Mouse (Mus musculus): ENCODE data around the gene Plekhg2. TPM values are rescaled to one million over a fixed set of nuclear protein-coding genes. Genes with fewer than 3 reads are reported as not detected.
A peak's percentile ranks its signal among the peaks of the same experiment; 100 is the strongest.

Gene Plekhg2
- polyA plus RNA-seq, 1 experiment from 2014 or later = 70.7 TPM

DNA sequence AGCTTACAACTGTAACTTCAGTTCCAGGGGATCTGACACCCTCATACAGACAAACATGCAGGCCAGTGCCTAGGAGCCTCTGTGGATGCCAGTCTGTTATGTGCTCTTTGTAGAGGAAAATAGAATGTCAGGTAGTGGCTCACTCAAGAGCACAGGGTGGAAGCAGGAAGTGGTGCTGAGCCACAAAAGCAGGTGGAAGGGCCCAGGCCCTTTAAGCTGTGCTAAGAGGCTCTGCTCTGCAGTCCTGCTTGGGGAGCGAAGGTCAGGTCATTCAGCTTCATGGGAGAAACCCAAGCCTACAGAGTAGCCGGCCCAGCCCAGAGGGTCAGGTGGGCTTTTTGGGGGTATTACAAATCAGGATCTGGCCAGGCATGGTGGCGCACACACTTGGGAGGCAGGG is 17.2 kb downstream of the Plekhg2 start:
- WGBS = 89% methylated on average over 3 of the region's 3 CpGs
- H3K9ac ChIP-seq (replicated peaks; ENCODE audit: low read depth, low read length) = no peak overlapping the region
- H3K27me3 ChIP-seq (ENCODE audit: control insufficient read depth, insufficient read depth, low read length) = no peaks in the 10 kb centered on the region
- H3K27ac ChIP-seq (ENCODE audit: low read length) = peak overlapping the region; percentile 10; the same call in 1 of the 2 replicates
- H3K9me3 ChIP-seq (ENCODE audit: control insufficient read depth, low read depth, low read length) = no peaks in the 10 kb centered on the region
- H3K36me3 ChIP-seq (ENCODE audit: control insufficient read depth, insufficient read depth, low read length) = peaks cover 42% of the 10 kb centered on the region
- H3K4me2 ChIP-seq (replicated peaks; ENCODE audit: low read depth, low read length) = no peak overlapping the region
- no peak overlapping the region for H3K4me3 ChIP-seq (ENCODE audit: low read depth, low read length)
- ATAC-seq (ENCODE audit: insufficient number of reproducible peaks, insufficient read depth, low FRiP score, low read depth) = no peak
- H3K4me1 ChIP-seq (ENCODE audit: control insufficient read depth, insufficient read depth, low read length) = peaks cover 32% of the 10 kb centered on the region

DNA sequence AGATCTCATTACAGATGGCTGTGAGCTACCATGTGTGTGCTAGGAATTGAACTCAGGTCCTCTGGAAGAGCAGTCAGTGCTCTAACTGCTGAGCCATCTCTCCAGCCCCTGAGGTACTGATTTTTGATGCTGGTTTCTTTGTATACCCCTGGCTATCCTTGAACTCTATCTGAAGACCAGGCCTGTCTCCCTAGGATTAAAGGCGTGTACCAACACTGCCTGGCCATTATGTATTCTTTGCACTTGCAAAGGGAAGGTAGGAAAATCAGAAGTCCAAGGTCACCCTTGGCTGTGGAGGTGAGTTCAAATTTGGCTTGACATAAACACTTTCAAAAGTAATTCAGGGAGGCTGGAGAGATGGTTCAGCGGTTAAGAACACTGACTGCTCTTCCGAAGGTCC is 17.8 kb downstream of the Plekhg2 start:
- Histone ChIP-seq H3K27me3 (ENCODE audit: control insufficient read depth, insufficient read depth, low read length) (no peaks in the 10 kb centered on the region), H3K4me2 (replicated peaks; ENCODE audit: low read depth, low read length) (no peak overlapping the region), H3K4me3 (ENCODE audit: low read depth, low read length) (no peak overlapping the region), H3K36me3 (ENCODE audit: control insufficient read depth, insufficient read depth, low read length) (peaks cover 36% of the 10 kb centered on the region), H3K9ac (replicated peaks; ENCODE audit: low read depth, low read length) (no peak overlapping the region), H3K4me1 (ENCODE audit: control insufficient read depth, insufficient read depth, low read length) (peaks cover 37% of the 10 kb centered on the region), H3K27ac (ENCODE audit: low read length) (no peak overlapping the region), H3K9me3 (ENCODE audit: control insufficient read depth, low read depth, low read length) (no peaks in the 10 kb centered on the region)
- WGBS = 94% methylated on average over 3 of the region's 3 CpGs
- ATAC-seq (ENCODE audit: insufficient number of reproducible peaks, insufficient read depth, low FRiP score, low read depth) = no peak

DNA sequence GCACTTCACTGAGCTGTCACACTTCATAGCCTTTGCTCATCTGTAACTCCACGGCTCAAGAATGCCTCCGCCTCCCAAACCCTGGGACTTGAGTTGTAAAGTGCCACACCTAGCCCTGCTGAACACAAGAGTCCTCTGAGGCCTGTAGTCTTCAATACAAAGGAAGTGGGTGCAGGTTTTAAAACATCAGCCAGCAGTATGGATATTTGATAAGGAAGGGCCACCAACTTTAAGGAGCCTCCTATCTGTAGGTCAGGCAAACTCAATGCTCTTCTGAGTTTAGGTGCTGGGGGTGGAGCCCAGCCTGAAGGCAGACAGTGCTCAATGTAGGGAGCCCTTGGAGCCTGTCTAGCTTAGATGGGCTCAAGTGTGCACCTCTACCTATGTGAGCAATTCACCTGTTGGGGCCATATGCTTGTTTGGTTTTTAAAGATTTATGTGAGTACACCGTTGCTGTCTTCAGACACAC is 18.3 kb downstream of the Plekhg2 start:
- H3K4me3 ChIP-seq (ENCODE audit: low read depth, low read length) = no peak overlapping the region
- peaks cover 42% of the 10 kb centered on the region for H3K4me1 ChIP-seq (ENCODE audit: control insufficient read depth, insufficient read depth, low read length)
- no peaks in the 10 kb centered on the region for H3K27me3 ChIP-seq (ENCODE audit: control insufficient read depth, insufficient read depth, low read length)
- no peak overlapping the region for H3K27ac ChIP-seq (ENCODE audit: low read length)
- no peak overlapping the region for H3K9ac ChIP-seq (replicated peaks; ENCODE audit: low read depth, low read length)
- 75% methylated on average over 3 of the region's 3 CpGs for WGBS
- ATAC-seq (ENCODE audit: insufficient number of reproducible peaks, insufficient read depth, low FRiP score, low read depth) = no peak
- peaks cover 32% of the 10 kb centered on the region for H3K36me3 ChIP-seq (ENCODE audit: control insufficient read depth, insufficient read depth, low read length)
- H3K9me3 ChIP-seq (ENCODE audit: control insufficient read depth, low read depth, low read length) = no peaks in the 10 kb centered on the region
- no peak overlapping the region for H3K4me2 ChIP-seq (replicated peaks; ENCODE audit: low read depth, low read length)

DNA sequence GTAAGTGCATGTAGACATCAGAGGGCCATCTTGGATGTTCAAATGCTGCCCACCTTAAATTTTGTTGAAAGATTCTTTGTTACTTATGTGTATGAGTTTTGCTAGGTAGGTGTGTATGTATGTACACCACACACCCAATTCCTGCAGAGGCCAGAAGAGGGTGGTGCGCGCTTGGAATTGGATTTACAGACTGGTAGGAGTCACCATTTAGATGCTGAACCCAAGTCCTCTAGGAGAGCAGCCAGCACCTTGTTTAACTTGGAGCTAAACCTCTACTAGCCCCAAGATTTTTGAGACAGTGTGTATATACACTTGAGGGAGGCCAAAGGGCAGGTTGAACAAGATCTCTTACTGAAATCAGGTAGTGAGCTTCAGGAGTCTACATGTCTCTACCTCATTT is 19.1 kb downstream of the Plekhg2 start:
- Histone ChIP-seq H3K27ac (ENCODE audit: low read length) (no peak overlapping the region), H3K9ac (replicated peaks; ENCODE audit: low read depth, low read length) (no peak overlapping the region), H3K4me2 (replicated peaks; ENCODE audit: low read depth, low read length) (no peak overlapping the region), H3K9me3 (ENCODE audit: control insufficient read depth, low read depth, low read length) (no peaks in the 10 kb centered on the region), H3K4me3 (ENCODE audit: low read depth, low read length) (no peak overlapping the region), H3K36me3 (ENCODE audit: control insufficient read depth, insufficient read depth, low read length) (peaks cover 29% of the 10 kb centered on the region), H3K27me3 (ENCODE audit: control insufficient read depth, insufficient read depth, low read length) (no peaks in the 10 kb centered on the region), H3K4me1 (ENCODE audit: control insufficient read depth, insufficient read depth, low read length) (peaks cover 34% of the 10 kb centered on the region)
- ATAC-seq (ENCODE audit: insufficient number of reproducible peaks, insufficient read depth, low FRiP score, low read depth) = no peak
- WGBS = 92% methylated on average over 2 of the region's 2 CpGs

DNA sequence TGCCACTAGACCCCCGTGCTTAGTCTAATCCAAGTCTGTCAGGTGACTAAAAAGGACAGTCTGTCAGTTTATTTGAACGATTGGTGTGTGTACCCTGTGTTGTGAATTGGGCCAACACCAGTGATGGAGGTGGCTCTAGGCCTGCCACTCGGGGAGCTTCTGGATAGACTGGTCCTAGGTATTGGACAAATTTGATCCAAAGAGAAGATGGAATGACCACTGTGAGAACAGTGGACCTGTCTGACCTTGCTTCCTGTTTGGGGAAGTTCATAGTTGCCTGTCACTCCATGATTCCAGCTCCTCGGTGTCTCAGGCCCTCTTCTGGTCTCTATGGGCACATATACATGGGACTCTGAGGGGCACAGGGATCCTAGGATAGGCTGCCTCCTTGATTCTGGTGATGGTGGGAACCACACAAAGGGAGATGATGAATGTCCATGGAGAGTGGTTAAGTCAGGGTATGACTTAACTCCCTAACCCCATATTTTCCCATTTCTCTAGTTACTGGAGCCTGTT is 20.7 kb downstream of the Plekhg2 start:
- peaks cover 29% of the 10 kb centered on the region for H3K36me3 ChIP-seq (ENCODE audit: control insufficient read depth, insufficient read depth, low read length)
- peak overlapping the region; percentile 66 for H3K4me2 ChIP-seq (replicated peaks; ENCODE audit: low read depth, low read length)
- no peak for ATAC-seq (ENCODE audit: insufficient number of reproducible peaks, insufficient read depth, low FRiP score, low read depth)
- no peaks in the 10 kb centered on the region for H3K9me3 ChIP-seq (ENCODE audit: control insufficient read depth, low read depth, low read length)
- no peaks in the 10 kb centered on the region for H3K27me3 ChIP-seq (ENCODE audit: control insufficient read depth, insufficient read depth, low read length)
- H3K4me3 ChIP-seq (ENCODE audit: low read depth, low read length) = peak overlapping the region; percentile 98
- peak overlapping the region; percentile 96 for H3K9ac ChIP-seq (replicated peaks; ENCODE audit: low read depth, low read length)
- H3K4me1 ChIP-seq (ENCODE audit: control insufficient read depth, insufficient read depth, low read length) = peaks cover 18% of the 10 kb centered on the region; the same call in 1 of the 2 replicates
- H3K27ac ChIP-seq (ENCODE audit: low read length) = peak overlapping the region; percentile 97; the same call in 1 of the 2 replicates
- 35% methylated on average over 4 of the region's 4 CpGs for WGBS

DNA sequence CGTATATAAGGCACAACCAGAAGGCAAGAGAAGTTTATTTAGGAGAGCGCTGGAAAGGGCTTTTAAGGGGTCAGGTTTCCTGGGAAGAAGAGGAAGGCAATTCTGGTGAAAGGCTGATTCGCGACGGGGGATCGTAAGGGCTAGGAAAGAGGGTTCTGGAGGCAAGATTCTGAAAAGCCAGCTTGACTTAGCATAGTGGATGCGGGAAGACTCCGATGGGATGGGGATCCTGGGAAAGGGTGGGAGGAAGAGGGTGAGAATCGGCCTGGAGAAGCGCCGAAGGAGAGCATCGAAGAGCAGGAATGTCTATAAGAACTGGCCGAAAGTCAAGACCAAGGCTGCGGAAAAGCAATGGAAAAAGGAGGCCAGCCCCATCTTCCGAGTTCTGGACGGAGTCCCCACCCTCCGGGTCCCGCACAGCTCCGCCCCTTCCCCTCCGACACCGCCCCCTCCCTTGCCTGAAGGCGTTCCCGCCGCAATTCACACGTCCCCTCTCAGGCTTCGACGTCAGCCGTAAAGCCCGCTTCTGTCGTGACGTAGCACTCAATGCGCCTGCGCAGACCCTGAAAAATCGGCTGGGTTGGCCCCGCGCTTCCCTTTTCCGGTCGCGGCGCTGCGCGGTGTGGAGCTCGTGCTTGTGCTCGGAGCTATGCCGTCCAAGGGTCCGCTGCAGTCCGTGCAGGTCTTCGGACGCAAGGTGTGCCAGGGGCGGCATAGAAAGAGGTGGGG is 22.1 kb downstream of the Plekhg2 start, which contains the start of gene Rps16:
Rps16 (plus strand) TSS at position 498 of the 729 bp plus-strand sequence.
- Histone ChIP-seq H3K4me3 (ENCODE audit: low read depth, low read length) (peak within 1 kb of the TSS; percentile 98), H3K9ac (replicated peaks; ENCODE audit: low read depth, low read length) (peak within 1 kb of the TSS; percentile 96), H3K9me3 (ENCODE audit: control insufficient read depth, low read depth, low read length) (no peaks in the 10 kb centered on the region), H3K4me1 (ENCODE audit: control insufficient read depth, insufficient read depth, low read length) (peaks cover 16% of the 10 kb centered on the region; the same call in 1 of the 2 replicates), H3K4me2 (replicated peaks; ENCODE audit: low read depth, low read length) (peak within 1 kb of the TSS; percentile 66), H3K36me3 (ENCODE audit: control insufficient read depth, insufficient read depth, low read length) (peaks cover 29% of the 10 kb centered on the region), H3K27me3 (ENCODE audit: control insufficient read depth, insufficient read depth, low read length) (no peaks in the 10 kb centered on the region), H3K27ac (ENCODE audit: low read length) (peak within 1 kb of the TSS; percentile 97)
- WGBS = under 1% methylated on average over 49 of the region's 50 CpGs
- ATAC-seq (ENCODE audit: insufficient number of reproducible peaks, insufficient read depth, low FRiP score, low read depth) = peak; percentile 92

DNA sequence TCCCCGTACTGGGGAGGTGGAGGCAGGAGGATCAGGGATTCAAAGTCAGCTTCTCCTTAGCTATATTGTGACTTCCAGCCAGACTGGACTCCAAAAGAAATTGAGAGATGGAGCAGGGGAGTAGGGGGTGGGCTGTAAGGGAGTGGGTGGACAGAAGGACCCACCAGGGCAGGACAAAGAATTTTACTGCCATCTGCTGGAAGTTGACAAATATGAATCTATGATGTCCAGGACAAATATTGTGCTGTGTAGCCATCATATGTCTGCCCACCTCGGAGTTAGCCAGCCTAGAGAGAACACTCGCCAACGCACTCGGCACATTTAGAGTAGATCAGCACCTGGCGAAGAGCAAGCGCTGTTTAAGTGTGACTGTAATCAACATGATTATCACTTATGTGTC is 23.8 kb downstream of the Plekhg2 start:
- Histone ChIP-seq H3K36me3 (ENCODE audit: control insufficient read depth, insufficient read depth, low read length) (peaks cover 17% of the 10 kb centered on the region), H3K4me1 (ENCODE audit: control insufficient read depth, insufficient read depth, low read length) (peaks cover 16% of the 10 kb centered on the region; the same call in 1 of the 2 replicates), H3K27me3 (ENCODE audit: control insufficient read depth, insufficient read depth, low read length) (no peaks in the 10 kb centered on the region), H3K9ac (replicated peaks; ENCODE audit: low read depth, low read length) (no peak overlapping the region), H3K4me2 (replicated peaks; ENCODE audit: low read depth, low read length) (no peak overlapping the region), H3K9me3 (ENCODE audit: control insufficient read depth, low read depth, low read length) (no peaks in the 10 kb centered on the region), H3K27ac (ENCODE audit: low read length) (no peak overlapping the region), H3K4me3 (ENCODE audit: low read depth, low read length) (no peak overlapping the region)
- 85% methylated on average over 7 of the region's 7 CpGs for WGBS
- no peak for ATAC-seq (ENCODE audit: insufficient number of reproducible peaks, insufficient read depth, low FRiP score, low read depth)

DNA sequence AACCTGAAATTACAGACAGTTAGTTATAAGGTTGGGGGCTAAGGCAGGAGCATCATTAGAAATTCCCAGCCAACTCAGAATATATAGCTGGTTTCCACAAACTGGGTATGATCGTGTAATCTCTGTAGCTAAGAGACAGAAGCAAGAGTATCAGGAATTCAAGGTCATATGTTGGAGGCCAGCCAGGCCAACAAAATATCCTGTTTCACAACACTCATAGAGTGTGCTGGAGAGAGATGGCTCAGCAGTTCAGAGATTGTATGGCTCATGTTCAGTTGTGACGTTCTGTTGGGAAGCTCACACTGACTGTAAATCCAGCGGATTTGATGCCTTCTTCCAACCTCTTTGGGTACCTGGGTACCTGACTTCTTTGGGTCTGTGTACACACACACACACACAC is 24.7 kb downstream of the Plekhg2 start:
- Histone ChIP-seq H3K9me3 (ENCODE audit: control insufficient read depth, low read depth, low read length) (no peaks in the 10 kb centered on the region), H3K9ac (replicated peaks; ENCODE audit: low read depth, low read length) (no peak overlapping the region), H3K36me3 (ENCODE audit: control insufficient read depth, insufficient read depth, low read length) (peaks cover 9% of the 10 kb centered on the region; the same call in 1 of the 2 replicates), H3K27ac (ENCODE audit: low read length) (no peak overlapping the region), H3K4me3 (ENCODE audit: low read depth, low read length) (no peak overlapping the region), H3K4me1 (ENCODE audit: control insufficient read depth, insufficient read depth, low read length) (peaks cover 16% of the 10 kb centered on the region; the same call in 1 of the 2 replicates), H3K27me3 (ENCODE audit: control insufficient read depth, insufficient read depth, low read length) (no peaks in the 10 kb centered on the region), H3K4me2 (replicated peaks; ENCODE audit: low read depth, low read length) (no peak overlapping the region)
- no peak for ATAC-seq (ENCODE audit: insufficient number of reproducible peaks, insufficient read depth, low FRiP score, low read depth)
- 79% methylated on average over 3 of the region's 3 CpGs for WGBS
